Mouse (Mus musculus) CD4-positive helper T cell, adult 2 months (primary cell): ENCODE measurements around the gene Iah1.

Experiments
- DNase-seq: peaks from one replicate; pipeline ENCODE4 v3.0.0-alpha.2; 2012; ENCODE audit warnings: low read depth, missing footprints, low spot score

Iah1 gene

GRCm38 (mm10) chr12:21364624-21365435 lies 48.6 kb downstream of the Iah1 start:
- DNase-seq = no peak

GRCm38 (mm10) chr12:21368376-21369086 lies 52.3 kb downstream of the Iah1 start:
- no peak for DNase-seq

GRCm38 (mm10) chr12:21369087-21369410 lies 52.9 kb downstream of the Iah1 start:
- DNase-seq = no peak

- no peak for DNase-seq
Observed at GRCm38 (mm10) chr12:21370035-21370611, 53.9 kb downstream of the Iah1 start.

- peak; percentile 98 for DNase-seq
Observed at GRCm38 (mm10) chr12:21373100-21373819, 57.1 kb downstream of the Iah1 start, which contains the start of gene Adam17. TSS of gene Adam17 (minus strand) at chr12:21373632.
